Mouse (Mus musculus) kidney, embryonic 16.5 days (tissue): ENCODE data around the gene Pth2. TPM values are rescaled to one million over a fixed set of nuclear protein-coding genes. Genes with fewer than 3 reads are reported as not detected.
A peak's percentile ranks its signal among the peaks of the same experiment; 100 is the strongest.

Experiments used
- ATAC-seq: fragments of 200-750 bp; cut with Nextera tagmentation; 2 replicates; pipeline ENCODE4 v1.8.0; 2017; ENCODE audit warnings: moderate TSS enrichment; ENCODE audit not compliant: low FRiP score, low TSS enrichment
- H3K27ac ChIP-seq: fragments of 300-500 bp; sonication (generic); 2 replicates; pipeline ENCODE4 v1.5.1; 2014; ENCODE audit warnings: low read length
- H3K27me3 ChIP-seq: fragments of 300-500 bp; sonication (generic); 2 replicates; pipeline ENCODE4 v1.6.1; 2014; ENCODE audit warnings: low read length, control low read depth, mixed read lengths; ENCODE audit not compliant: insufficient read depth
- H3K36me3 ChIP-seq: fragments of 300-500 bp; sonication (generic); 2 replicates; pipeline ENCODE4 v1.6.1; 2014; ENCODE audit warnings: low read length, control low read depth, mixed read lengths; ENCODE audit not compliant: insufficient read depth
- H3K4me1 ChIP-seq: fragments of 300-500 bp; sonication (generic); 2 replicates; pipeline ENCODE4 v1.6.1; 2014; ENCODE audit warnings: low read length, control low read depth, mixed read lengths; ENCODE audit not compliant: insufficient read depth
- H3K4me2 ChIP-seq: fragments of 300-500 bp; sonication (generic); replicated peaks from 2 replicates; pipeline ENCODE4 v1.6.1; 2014; ENCODE audit warnings: low read depth, low read length
- H3K4me3 ChIP-seq: fragments of 300-500 bp; sonication (generic); 2 replicates; pipeline ENCODE4 v1.5.1; 2014; ENCODE audit warnings: mild to moderate bottlenecking, low read length
- H3K9ac ChIP-seq: fragments of 300-500 bp; sonication (generic); replicated peaks from 2 replicates; pipeline ENCODE4 v1.6.1; 2014; ENCODE audit warnings: low read length
- H3K9me3 ChIP-seq: fragments of 300-500 bp; sonication (generic); 2 replicates; pipeline ENCODE4 v1.6.1; 2016; ENCODE audit warnings: low read length, control low read depth
- WGBS: fragments of 180-500 bp; shearing (Covaris S2); extraction: QIAGEN DNeasy Blood & Tissue Kit; methylation state at CpG from one replicate; pipeline ENCODE4 v1.1.7; 2014; 5-methylcytosine and 5-hydroxymethylcytosine counted together
- polyA plus RNA-seq: library from polyadenylated mRNA; unstranded; fragments of >200 nt; fragmentation: Nextera tagmentation; extraction: Ambion mirVana; gene quantifications from 2 replicates; pipeline ENCODE4 v1.2.1, GENCODE M21; 2015

The Pth2 gene
- polyA plus RNA-seq, 1 experiment from 2014 or later: not detected

DNA sequence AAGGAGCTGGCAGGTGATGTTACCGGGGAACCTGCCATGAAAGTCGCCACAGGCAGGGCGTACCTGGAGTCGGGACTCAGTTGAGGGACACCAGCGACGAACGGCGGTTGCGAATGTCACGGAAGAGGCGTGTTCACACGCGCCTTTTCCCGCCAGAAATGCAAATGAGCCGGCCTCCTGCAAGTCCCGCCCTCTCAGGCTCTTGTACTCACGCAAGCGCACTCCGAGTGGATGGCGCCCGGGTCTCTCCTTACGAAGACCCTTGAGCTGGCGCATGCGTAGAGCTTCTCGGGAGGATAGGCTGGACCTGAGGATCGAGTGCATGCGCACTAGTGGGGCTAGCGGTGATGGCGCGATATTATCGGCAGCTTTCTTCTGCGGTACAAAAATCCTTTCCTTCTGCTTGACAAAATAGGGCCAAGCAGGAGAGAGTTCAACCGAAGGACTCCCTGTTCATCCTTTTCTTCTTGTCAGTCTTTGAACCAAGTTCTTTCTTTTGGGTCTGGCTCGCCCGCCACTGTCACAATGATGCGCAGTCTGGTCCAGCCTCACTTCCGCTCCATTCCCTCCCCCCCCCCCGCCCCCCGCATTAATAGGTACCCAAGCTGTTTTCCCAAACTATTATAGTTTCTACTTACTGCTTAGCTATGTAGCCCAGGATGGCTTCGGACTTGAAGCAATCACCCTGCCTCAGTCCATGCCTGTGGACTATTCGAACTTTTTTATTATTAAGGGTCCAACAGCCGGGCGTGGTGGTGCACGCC, 23.8 kb downstream of the Pth2 start, which contains the start of gene Ccdc155:
Gene Ccdc155, minus strand, starts transcription at position 513 of the 764 bp plus-strand sequence.
- 9% methylated on average over 44 of the region's 44 CpGs for WGBS

DNA sequence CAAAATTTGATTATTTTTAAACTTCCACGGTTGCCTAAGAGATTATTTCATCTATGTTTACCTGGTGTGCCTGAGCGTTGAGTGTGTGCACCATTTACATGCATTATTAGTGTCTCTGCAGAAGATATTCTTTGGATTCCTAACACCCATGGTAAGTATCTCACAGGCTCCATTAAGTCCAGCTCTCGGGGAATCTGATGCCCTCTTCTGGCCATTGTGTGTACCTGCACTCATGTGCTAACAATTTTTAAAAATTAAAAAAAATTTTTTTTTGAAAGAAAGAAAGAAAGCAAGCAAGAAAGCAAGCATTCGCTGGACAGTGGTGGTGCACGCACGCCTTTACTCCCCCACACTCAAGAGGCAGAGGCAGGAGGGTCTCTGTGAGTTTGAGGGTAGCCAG, 27.5 kb downstream of the Pth2 start:
- Histone ChIP-seq H3K36me3 (no peaks in the 10 kb centered on the region), H3K27ac (no peak overlapping the region), H3K4me2 (no peak overlapping the region), H3K9me3 (no peaks in the 10 kb centered on the region; the same call in 1 of the 2 replicates), H3K4me3 (no peak overlapping the region), H3K27me3 (peaks cover 27% of the 10 kb centered on the region), H3K9ac (no peak overlapping the region), H3K4me1 (peaks cover 9% of the 10 kb centered on the region; the same call in 1 of the 2 replicates)
- ATAC-seq: no peak
- WGBS: 77% methylated on average over 6 of the region's 6 CpGs

More for the DNA sequence above, 23.8 kb downstream of the Pth2 start, which contains the start of gene Ccdc155:
- ATAC-seq: peak; percentile 95
- Histone ChIP-seq H3K4me2 (peak within 1 kb of the TSS; percentile 60), H3K27me3 (peaks cover 5% of the 10 kb centered on the region; the same call in 1 of the 2 replicates), H3K9ac (peak within 1 kb of the TSS; percentile 37), H3K4me3 (peak within 1 kb of the TSS; percentile 51), H3K9me3 (no peaks in the 10 kb centered on the region; the same call in 1 of the 2 replicates), H3K36me3 (no peaks in the 10 kb centered on the region), H3K27ac (no peak within 1 kb of the TSS), H3K4me1 (no peaks in the 10 kb centered on the region)

DNA sequence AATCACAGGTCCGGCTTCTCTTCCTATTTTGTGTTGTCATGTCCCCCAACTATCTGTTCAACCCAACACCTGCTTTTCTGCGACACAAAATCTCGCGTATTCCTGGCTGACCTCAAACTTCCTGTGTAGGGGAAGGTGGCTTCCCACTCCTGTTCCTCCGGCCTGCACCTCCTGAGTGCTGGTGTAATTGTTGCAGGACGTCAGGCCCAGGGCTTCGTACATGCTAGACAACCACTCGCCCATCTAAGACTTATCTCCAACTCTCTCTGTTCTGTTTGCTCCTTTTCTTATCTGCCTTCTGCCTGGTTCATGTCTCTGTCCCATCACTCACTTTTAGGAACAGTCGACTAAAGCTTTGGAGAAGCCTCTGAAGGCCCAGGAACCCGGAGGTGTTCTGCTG, 30.3 kb downstream of the Pth2 start:
- Histone ChIP-seq H3K27me3 (peaks cover 25% of the 10 kb centered on the region), H3K9me3 (no peaks in the 10 kb centered on the region; the same call in 1 of the 2 replicates), H3K9ac (no peak overlapping the region), H3K36me3 (no peaks in the 10 kb centered on the region), H3K4me3 (no peak overlapping the region), H3K4me2 (no peak overlapping the region), H3K27ac (no peak overlapping the region), H3K4me1 (peaks cover 16% of the 10 kb centered on the region; the same call in 1 of the 2 replicates)
- WGBS: 59% methylated on average over 10 of the region's 10 CpGs
- no peak for ATAC-seq

DNA sequence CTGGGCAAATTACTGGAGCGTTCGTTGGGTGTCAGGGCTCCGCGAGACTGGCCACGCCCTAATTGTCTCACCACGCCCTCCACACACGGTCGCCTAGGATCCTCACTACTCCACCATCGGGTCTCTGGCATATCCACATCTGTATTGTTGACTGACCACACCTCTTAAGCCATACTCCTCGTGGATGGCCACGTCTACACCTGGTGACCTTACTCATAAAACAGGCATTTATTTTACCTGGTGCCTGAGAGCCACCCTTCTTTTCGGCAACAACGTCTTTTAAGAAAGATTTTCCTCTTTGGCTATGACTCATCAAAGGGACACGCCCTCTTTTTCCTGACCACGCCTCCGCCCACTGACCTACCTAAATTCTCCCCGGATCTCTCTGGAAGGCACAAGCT, 31.1 kb downstream of the Pth2 start, which contains the start of gene Dkkl1:
Gene Dkkl1, minus strand, starts transcription at position 297 of the 401 bp plus-strand sequence.
- Histone ChIP-seq H3K4me1 (peaks cover 20% of the 10 kb centered on the region), H3K9me3 (no peaks in the 10 kb centered on the region; the same call in 1 of the 2 replicates), H3K27me3 (peaks cover 25% of the 10 kb centered on the region), H3K4me2 (peak within 1 kb of the TSS; percentile 48), H3K36me3 (no peaks in the 10 kb centered on the region), H3K4me3 (0 out of 2 replicates have a peak within 1 kb of the TSS, but pooled peaks have one; percentile 16), H3K9ac (peak within 1 kb of the TSS; percentile 17; the same call in 1 of the 2 replicates), H3K27ac (no peak within 1 kb of the TSS)
- no peak for ATAC-seq
- WGBS: 6% methylated on average over 17 of the region's 17 CpGs

DNA sequence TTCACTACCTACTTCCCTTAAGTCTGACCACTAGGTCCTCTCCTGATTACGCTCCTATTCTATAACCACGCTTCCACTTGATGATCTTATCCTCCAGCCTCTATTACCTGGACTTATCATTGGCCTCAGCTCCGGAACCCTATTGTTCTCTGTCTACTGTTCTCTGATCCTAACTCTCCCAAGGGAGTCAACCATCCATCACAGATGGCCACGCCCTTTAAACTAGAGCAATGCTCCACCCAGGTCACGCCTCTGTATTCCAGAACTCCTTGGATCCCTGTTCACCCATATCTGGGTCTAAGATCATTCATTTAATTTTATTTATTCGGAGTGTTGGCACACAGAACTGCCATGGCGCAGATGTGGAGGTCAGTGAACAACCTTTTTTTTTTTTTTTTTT, 31.6 kb downstream of the Pth2 start:
- H3K36me3 ChIP-seq: peaks cover 2% of the 10 kb centered on the region; the same call in 1 of the 2 replicates
- no peak overlapping the region for H3K4me3 ChIP-seq
- H3K4me2 ChIP-seq: peak overlapping the region; percentile 48
- H3K4me1 ChIP-seq: peaks cover 25% of the 10 kb centered on the region
- no peaks in the 10 kb centered on the region; the same call in 1 of the 2 replicates for H3K9me3 ChIP-seq
- no peak overlapping the region for H3K9ac ChIP-seq
- ATAC-seq: no peak
- H3K27ac ChIP-seq: no peak overlapping the region
- 70% methylated on average over 7 of the region's 7 CpGs for WGBS
- peaks cover 25% of the 10 kb centered on the region for H3K27me3 ChIP-seq

DNA sequence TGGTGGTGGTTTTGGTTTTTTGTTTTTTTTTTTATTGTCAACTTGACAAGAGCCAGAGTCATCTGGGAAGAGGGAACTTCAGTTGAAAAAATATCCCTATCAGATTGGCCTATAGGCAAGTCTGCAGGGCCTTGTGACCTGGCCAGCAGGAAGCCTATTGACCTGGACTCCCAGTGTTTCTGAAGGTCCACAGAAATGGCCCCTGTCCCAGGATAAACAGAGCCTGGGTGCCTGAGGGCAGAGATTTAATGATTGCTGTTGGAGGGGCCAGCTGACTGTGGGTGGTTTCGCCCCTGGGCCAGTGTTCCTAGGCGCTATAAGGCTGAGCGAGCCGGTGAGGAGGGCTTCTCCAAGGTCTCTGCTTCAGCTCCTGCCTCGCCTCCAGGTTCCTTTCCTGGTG, 32.9 kb downstream of the Pth2 start:
- H3K4me3 ChIP-seq: no peak overlapping the region
- H3K27me3 ChIP-seq: peaks cover 25% of the 10 kb centered on the region
- H3K9me3 ChIP-seq: no peaks in the 10 kb centered on the region
- 65% methylated on average over 5 of the region's 5 CpGs for WGBS
- no peak overlapping the region for H3K9ac ChIP-seq
- no peak overlapping the region for H3K4me2 ChIP-seq
- peaks cover 15% of the 10 kb centered on the region for H3K36me3 ChIP-seq
- no peak for ATAC-seq
- H3K27ac ChIP-seq: no peak overlapping the region
- peaks cover 38% of the 10 kb centered on the region for H3K4me1 ChIP-seq

DNA sequence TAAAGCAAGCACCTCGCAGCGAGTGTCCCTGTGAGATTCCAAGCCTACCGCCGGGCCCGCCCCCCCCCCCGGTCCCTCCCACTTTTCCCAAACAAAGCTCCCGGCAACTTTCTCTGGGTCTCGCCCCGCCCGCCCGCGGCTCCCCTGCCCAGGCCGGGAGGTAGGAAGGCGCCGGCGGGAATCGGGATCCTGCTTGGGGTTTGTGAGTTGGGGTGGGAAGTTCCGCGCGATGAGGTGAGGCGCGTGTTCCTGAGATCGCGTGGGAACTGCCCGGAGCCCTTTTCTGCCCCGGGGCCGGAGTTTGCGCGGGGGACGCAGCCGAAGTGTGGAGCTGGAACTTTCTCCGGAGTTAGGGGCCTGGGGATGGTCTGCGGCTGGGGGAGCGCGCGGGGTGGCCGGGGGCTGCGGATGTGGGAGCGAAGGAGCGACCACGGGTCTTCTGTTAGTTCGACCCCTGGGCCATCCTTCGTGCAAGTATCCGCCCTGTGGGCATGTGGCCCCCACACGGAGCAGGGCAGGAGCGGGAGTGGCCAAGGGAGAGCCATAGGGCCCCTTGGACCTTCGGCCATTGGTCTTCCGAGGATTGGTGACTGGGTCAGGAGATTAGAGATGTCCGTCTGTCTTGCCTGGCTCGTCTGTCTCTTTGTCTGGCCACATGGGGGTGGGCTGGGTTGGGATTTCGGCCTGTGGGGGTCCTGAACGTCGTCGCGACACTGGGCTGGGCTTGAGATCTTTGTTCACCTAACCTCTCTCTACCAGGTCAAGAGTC, 35.1 kb downstream of the Pth2 start, which contains the start of gene Tead2:
Gene Tead2, plus strand, starts transcription at position 81 of the 769 bp plus-strand sequence.
- peak within 1 kb of the TSS; percentile 97 for H3K27ac ChIP-seq
- ATAC-seq: peak; percentile 64
- H3K36me3 ChIP-seq: peaks cover 36% of the 10 kb centered on the region
- H3K9me3 ChIP-seq: no peaks in the 10 kb centered on the region
- H3K9ac ChIP-seq: peak within 1 kb of the TSS; percentile 99
- peaks cover 16% of the 10 kb centered on the region for H3K27me3 ChIP-seq
- H3K4me3 ChIP-seq: peak within 1 kb of the TSS; percentile 93
- peaks cover 45% of the 10 kb centered on the region for H3K4me1 ChIP-seq
- peak within 1 kb of the TSS; percentile 89 for H3K4me2 ChIP-seq
- WGBS: under 1% methylated on average over 53 of the region's 55 CpGs

DNA sequence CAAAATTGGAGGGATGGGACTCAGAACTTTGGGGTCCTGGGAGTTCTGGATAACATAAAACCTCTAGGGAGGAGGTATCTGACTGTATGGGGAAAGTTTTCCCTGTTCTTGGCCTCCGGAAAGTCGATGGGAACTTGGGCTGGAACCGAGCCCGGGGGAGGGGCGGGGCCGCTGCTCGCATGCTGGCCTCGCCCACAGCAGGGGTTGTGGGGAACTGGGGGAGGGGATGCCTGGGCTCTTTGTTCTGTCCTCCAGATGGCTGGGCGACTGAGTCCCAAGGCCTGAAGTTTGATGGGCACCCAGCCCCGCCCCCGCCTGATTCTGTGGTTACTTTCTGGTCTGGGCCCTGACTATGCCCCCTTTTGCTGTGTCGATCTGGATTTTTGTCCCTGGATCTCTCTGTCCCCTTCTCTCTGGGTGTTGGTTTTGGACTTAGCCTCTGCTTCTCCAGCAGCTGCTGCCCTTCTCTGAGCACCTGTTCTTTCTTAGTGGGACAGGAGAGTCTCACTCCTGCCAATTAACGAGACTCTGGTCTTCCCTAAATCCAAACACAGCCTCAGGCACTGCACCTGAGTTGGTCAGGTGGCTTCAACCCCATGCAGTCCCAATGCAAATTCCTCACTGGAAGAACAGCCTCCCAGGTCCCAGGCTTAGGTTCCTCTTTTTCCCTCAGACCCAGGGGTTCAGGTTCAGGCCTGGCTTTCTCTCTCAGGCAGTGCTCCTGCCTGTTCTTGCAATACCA, 35.8 kb downstream of the Pth2 start:
- H3K4me3 ChIP-seq: peak overlapping the region; percentile 93
- H3K4me1 ChIP-seq: peaks cover 44% of the 10 kb centered on the region
- H3K9me3 ChIP-seq: no peaks in the 10 kb centered on the region
- peak overlapping the region; percentile 89 for H3K4me2 ChIP-seq
- peak; percentile 82 for ATAC-seq
- WGBS: 2% methylated on average over 13 of the region's 13 CpGs
- peaks cover 43% of the 10 kb centered on the region for H3K36me3 ChIP-seq
- peaks cover 8% of the 10 kb centered on the region; the same call in 1 of the 2 replicates for H3K27me3 ChIP-seq
- peak overlapping the region; percentile 99 for H3K9ac ChIP-seq
- H3K27ac ChIP-seq: peak overlapping the region; percentile 97

DNA sequence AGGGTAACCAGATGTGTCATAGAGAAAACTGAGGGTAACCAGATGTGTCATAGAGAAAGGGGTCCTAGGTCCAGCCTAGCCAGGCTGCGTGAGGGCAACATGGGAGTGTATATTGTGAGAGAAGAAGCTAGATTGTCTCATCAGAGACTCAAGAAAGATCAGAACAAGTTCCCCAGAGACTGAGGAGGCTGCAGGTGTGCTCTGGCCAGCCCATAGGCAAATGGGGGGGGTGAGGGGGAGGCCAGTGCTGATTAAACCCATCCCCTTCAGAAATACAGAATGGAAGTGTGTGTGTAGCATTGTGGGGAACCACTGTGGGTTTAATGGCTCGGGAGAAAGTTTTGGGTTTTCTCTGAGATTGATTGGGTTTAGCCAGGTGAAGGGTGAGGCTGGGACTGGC, 40.9 kb downstream of the Pth2 start:
- no peak for ATAC-seq
- no peak overlapping the region for H3K4me2 ChIP-seq
- H3K36me3 ChIP-seq: peaks cover 92% of the 10 kb centered on the region
- H3K27me3 ChIP-seq: no peaks in the 10 kb centered on the region
- no peaks in the 10 kb centered on the region for H3K9me3 ChIP-seq
- 86% methylated on average over 2 of the region's 2 CpGs for WGBS
- peaks cover 27% of the 10 kb centered on the region for H3K4me1 ChIP-seq
- H3K27ac ChIP-seq: no peak overlapping the region
- H3K9ac ChIP-seq: no peak overlapping the region
- no peak overlapping the region for H3K4me3 ChIP-seq
